Mouse (Mus musculus): ENCODE data around the gene Vsig10. TPM values are rescaled to one million over a fixed set of nuclear protein-coding genes. Genes with fewer than 3 reads are reported as not detected.

The Vsig10 gene
- polyA plus RNA-seq, 1 experiment = 5.2 TPM

DNA sequence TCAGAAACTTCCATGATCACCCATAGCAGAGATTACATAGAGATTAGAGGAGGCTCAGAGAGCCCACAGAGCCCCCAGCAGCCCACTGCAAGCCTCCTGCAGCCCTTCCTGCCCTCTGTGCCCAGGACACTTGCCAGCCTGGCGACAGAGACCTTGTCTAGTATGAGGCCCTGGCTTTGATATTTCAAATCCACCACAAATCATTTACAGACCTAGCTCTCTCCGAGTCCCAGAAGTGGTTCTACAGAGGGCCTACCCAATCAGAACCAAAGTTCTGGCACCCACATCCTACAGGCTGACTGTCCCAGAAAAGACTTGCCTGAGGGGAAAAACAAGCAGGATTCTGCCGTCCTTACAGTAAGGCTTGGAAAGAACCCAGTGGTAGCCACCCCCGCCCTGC, 33.6 kb upstream of the Vsig10 start:
- Histone ChIP-seq H3K79me2 (ENCODE audit: control insufficient read depth, insufficient read depth) (peaks cover 37% of the 10 kb centered on the region), H3K4me3 (ENCODE audit: insufficient read depth, poor library complexity, severe bottlenecking) (no peak overlapping the region), H3ac (ENCODE audit: control insufficient read depth, insufficient read length, low read depth) (no peak overlapping the region), H3K36me3 (ENCODE audit: control insufficient read depth, insufficient read depth) (peaks cover 34% of the 10 kb centered on the region), H3K79me3 (ENCODE audit: low read depth) (peaks cover 30% of the 10 kb centered on the region), H3K27me3 (ENCODE audit: control insufficient read depth, insufficient read depth, insufficient read length) (no peaks in the 10 kb centered on the region)
- no peak for TF ChIP-seq MYOD1 (IDR thresholded peaks at IDR 0.05; ENCODE audit: control insufficient read depth, insufficient read length, low read depth)
- no peak for TF ChIP-seq MYOG (IDR thresholded peaks at IDR 0.05; ENCODE audit: control insufficient read depth, extremely low read depth, insufficient read length)
- no peak for TF ChIP-seq CTCF (IDR thresholded peaks at IDR 0.05; ENCODE audit: control insufficient read depth, insufficient read depth, insufficient read length)
- no peak for TF ChIP-seq MAX (IDR thresholded peaks at IDR 0.05)
- TF ChIP-seq CEBPB (IDR thresholded peaks at IDR 0.05; ENCODE audit: low read depth) = no peak
- no peak for TF ChIP-seq FOSL1 (IDR thresholded peaks at IDR 0.05; ENCODE audit: insufficient read depth, low read length, poor library complexity, severe bottlenecking)
- TF ChIP-seq USF1 (IDR thresholded peaks at IDR 0.05; ENCODE audit: low read depth) = no peak

DNA sequence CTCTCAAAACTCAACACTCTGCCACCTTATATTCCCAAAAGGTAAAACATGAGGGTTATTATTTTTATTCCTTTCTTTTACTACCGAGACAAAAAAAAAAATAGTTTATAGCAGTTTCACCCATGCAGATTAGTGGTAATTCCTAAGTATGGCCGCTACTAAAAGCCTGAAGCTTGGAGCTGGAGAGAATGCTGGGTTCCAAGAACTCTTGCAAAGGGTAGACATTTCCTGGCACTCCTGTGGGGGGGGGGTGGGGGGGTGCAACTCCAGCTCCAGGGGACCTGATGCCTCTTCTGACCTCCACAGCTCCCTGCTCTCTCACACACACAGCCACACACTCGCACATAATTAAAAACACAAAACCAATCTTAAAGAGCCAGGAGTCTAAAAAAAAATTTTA, 32.6 kb upstream of the Vsig10 start:
- H3K79me2 ChIP-seq (ENCODE audit: control insufficient read depth, insufficient read depth) = peaks cover 37% of the 10 kb centered on the region
- peaks cover 30% of the 10 kb centered on the region for H3K79me3 ChIP-seq (ENCODE audit: low read depth)
- TF ChIP-seq MAX (IDR thresholded peaks at IDR 0.05) (no peak), FOSL1 (IDR thresholded peaks at IDR 0.05; ENCODE audit: insufficient read depth, low read length, poor library complexity, severe bottlenecking) (no peak), USF1 (IDR thresholded peaks at IDR 0.05; ENCODE audit: low read depth) (no peak), CEBPB (IDR thresholded peaks at IDR 0.05; ENCODE audit: low read depth) (no peak)
- H3K4me3 ChIP-seq (ENCODE audit: insufficient read depth, poor library complexity, severe bottlenecking) = peak overlapping the region; percentile 63
- H3K27me3 ChIP-seq (ENCODE audit: control insufficient read depth, insufficient read depth, insufficient read length) = no peaks in the 10 kb centered on the region
- peak overlapping the region; percentile 82 for H3ac ChIP-seq (ENCODE audit: control insufficient read depth, insufficient read length, low read depth)
- peaks cover 32% of the 10 kb centered on the region for H3K36me3 ChIP-seq (ENCODE audit: control insufficient read depth, insufficient read depth)

DNA sequence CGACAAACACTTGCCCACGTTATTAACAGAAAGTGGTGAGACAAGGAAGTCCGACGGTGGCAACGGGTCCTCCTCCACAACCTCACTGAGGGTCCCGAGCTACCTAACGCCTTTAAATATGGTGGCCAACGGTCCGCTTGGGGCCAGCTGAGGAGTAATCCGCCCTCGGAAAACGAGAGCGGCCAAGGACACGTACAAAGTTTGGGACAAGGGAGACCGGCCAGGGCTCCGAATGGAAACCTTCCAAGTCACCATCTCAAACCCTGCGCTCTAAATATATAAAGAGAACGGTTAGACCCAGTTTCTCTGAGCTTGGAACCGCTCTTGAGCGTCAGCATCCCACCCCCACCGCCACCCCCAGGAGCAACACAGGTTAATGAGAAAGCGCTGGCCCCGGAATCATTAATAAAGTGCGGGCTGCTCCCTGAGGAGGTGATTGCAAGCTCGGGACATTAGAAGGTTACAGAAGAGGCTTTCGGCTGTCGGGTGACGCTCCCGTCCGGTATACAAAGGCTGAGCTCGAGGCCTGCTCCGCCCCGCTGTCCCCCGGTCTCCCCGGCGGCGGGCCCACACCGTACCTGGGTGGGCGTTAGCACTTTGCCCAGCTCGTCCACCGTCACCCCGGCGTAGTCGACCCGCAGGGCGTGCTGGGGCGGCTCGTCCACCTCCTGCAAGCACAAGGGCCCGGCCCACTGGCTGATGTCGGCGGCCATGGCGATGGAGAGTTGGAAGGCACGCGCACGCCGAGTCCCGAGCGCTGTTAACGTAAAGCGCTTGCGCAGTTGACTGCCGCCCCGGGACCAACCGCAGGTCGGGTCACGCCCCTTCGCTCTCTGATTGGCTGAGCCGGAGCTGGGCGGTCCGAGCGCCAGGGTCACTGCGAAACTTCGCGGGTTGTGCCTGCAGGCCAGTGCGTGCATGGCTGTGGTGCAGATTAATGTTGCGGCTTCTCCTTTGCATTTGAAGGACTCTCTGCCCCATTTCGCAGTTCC, 31.8 kb upstream of the Vsig10 start, which contains the start of gene Pebp1:
Pebp1 (minus strand) TSS at position 795 of the 992 bp plus-strand sequence.
- TF ChIP-seq MAX (IDR thresholded peaks at IDR 0.05) (peak; percentile 92), MYOG (IDR thresholded peaks at IDR 0.05; ENCODE audit: control insufficient read depth, extremely low read depth, insufficient read length) (no peak)

DNA sequence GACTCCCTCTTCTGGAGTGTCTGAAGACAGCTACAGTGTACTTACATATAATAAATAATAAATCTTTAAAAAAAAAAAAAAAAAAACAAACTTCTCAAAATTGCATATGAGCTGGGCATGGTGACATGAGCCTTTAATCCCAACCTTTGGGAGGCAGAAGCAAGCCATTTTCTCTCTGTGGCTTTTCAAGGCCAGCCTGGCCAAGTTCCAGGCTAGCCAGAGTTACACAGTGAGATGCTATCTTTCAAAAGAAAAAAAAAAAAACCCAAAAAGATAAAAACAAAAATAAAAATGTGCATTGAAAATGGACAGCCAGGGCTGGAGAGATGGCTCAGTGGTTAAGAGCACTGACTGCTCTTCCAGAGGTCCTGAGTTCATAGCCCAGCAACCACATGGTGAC, 29.2 kb upstream of the Vsig10 start:
- Histone ChIP-seq H3K27me3 (ENCODE audit: control insufficient read depth, insufficient read depth, insufficient read length) (no peaks in the 10 kb centered on the region), H3K79me3 (ENCODE audit: low read depth) (peaks cover 24% of the 10 kb centered on the region), H3K36me3 (ENCODE audit: control insufficient read depth, insufficient read depth) (peaks cover 8% of the 10 kb centered on the region), H3ac (ENCODE audit: control insufficient read depth, insufficient read length, low read depth) (no peak overlapping the region), H3K79me2 (ENCODE audit: control insufficient read depth, insufficient read depth) (peaks cover 27% of the 10 kb centered on the region), H3K4me3 (ENCODE audit: insufficient read depth, poor library complexity, severe bottlenecking) (no peak overlapping the region)
- TF ChIP-seq FOSL1 (IDR thresholded peaks at IDR 0.05; ENCODE audit: insufficient read depth, low read length, poor library complexity, severe bottlenecking) = no peak

More for the DNA sequence above, 31.8 kb upstream of the Vsig10 start, which contains the start of gene Pebp1:
- no peaks in the 10 kb centered on the region for H3K27me3 ChIP-seq (ENCODE audit: control insufficient read depth, insufficient read depth, insufficient read length)
- H3K4me3 ChIP-seq (ENCODE audit: insufficient read depth, poor library complexity, severe bottlenecking) = peak within 1 kb of the TSS; percentile 63
- peaks cover 30% of the 10 kb centered on the region for H3K79me3 ChIP-seq (ENCODE audit: low read depth)
- H3K36me3 ChIP-seq (ENCODE audit: control insufficient read depth, insufficient read depth) = peaks cover 24% of the 10 kb centered on the region
- peak within 1 kb of the TSS; percentile 82 for H3ac ChIP-seq (ENCODE audit: control insufficient read depth, insufficient read length, low read depth)
- H3K79me2 ChIP-seq (ENCODE audit: control insufficient read depth, insufficient read depth) = peaks cover 37% of the 10 kb centered on the region

DNA sequence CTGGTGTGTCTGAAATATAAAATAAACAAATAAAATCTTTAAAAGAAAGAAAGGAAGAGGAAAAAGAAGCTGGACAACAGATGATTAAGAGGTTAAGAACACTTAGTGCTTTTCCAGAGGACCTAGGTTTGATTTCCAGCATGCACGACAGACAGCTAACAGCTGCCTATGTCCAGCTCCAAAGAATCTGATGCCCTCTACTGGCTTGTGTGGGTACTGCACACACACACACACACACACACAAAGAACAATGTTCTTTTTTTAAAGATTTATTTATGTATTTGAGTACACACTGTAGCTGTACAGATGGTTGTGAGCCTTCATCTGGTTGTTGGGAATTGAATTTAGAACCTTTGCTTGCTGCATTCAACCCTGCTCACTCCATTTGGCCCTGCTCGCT, 28.8 kb upstream of the Vsig10 start:
- Histone ChIP-seq H3ac (ENCODE audit: control insufficient read depth, insufficient read length, low read depth) (no peak overlapping the region), H3K4me3 (ENCODE audit: insufficient read depth, poor library complexity, severe bottlenecking) (no peak overlapping the region), H3K27me3 (ENCODE audit: control insufficient read depth, insufficient read depth, insufficient read length) (no peaks in the 10 kb centered on the region), H3K36me3 (ENCODE audit: control insufficient read depth, insufficient read depth) (peaks cover 4% of the 10 kb centered on the region), H3K79me3 (ENCODE audit: low read depth) (peaks cover 20% of the 10 kb centered on the region), H3K79me2 (ENCODE audit: control insufficient read depth, insufficient read depth) (peaks cover 23% of the 10 kb centered on the region)
- no peak for TF ChIP-seq FOSL1 (IDR thresholded peaks at IDR 0.05; ENCODE audit: insufficient read depth, low read length, poor library complexity, severe bottlenecking)
- TF ChIP-seq CEBPB (IDR thresholded peaks at IDR 0.05; ENCODE audit: low read depth) = no peak
- no peak for TF ChIP-seq CTCF (IDR thresholded peaks at IDR 0.05; ENCODE audit: control insufficient read depth, insufficient read depth, insufficient read length)
- TF ChIP-seq MYOD1 (IDR thresholded peaks at IDR 0.05; ENCODE audit: control insufficient read depth, insufficient read length, low read depth) = no peak
- no peak for TF ChIP-seq MAX (IDR thresholded peaks at IDR 0.05)
- no peak for TF ChIP-seq USF1 (IDR thresholded peaks at IDR 0.05; ENCODE audit: low read depth)
- TF ChIP-seq MYOG (IDR thresholded peaks at IDR 0.05; ENCODE audit: control insufficient read depth, extremely low read depth, insufficient read length) = no peak

DNA sequence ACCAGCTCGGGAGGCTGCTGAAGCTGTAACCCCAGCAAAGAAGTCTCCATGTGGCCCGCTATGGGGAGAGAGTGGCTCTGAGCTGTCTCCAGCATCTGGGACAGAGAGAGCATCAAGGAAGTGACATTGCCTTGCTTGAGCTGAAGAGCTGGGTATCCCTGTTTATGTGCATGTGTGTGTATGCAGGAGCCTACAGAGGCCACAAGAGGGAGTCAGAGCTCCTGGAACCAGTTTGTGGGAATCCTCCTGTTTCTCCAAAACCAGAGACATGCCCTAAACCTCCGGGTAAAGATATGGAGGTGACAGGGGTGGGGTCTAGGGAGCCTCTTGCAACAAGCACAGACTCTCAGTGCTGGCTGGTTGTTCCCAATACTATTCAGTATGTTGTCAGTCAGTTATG, 27.6 kb upstream of the Vsig10 start:
- Histone ChIP-seq H3K79me3 (ENCODE audit: low read depth) (peaks cover 9% of the 10 kb centered on the region), H3K79me2 (ENCODE audit: control insufficient read depth, insufficient read depth) (peaks cover 10% of the 10 kb centered on the region), H3K36me3 (ENCODE audit: control insufficient read depth, insufficient read depth) (no peaks in the 10 kb centered on the region), H3ac (ENCODE audit: control insufficient read depth, insufficient read length, low read depth) (no peak overlapping the region), H3K4me3 (ENCODE audit: insufficient read depth, poor library complexity, severe bottlenecking) (no peak overlapping the region), H3K27me3 (ENCODE audit: control insufficient read depth, insufficient read depth, insufficient read length) (no peaks in the 10 kb centered on the region)
- TF ChIP-seq CEBPB (IDR thresholded peaks at IDR 0.05; ENCODE audit: low read depth) (no peak), MAX (IDR thresholded peaks at IDR 0.05) (no peak), USF1 (IDR thresholded peaks at IDR 0.05; ENCODE audit: low read depth) (no peak), MYOD1 (IDR thresholded peaks at IDR 0.05; ENCODE audit: control insufficient read depth, insufficient read length, low read depth) (no peak), CTCF (IDR thresholded peaks at IDR 0.05; ENCODE audit: control insufficient read depth, insufficient read depth, insufficient read length) (no peak), FOSL1 (IDR thresholded peaks at IDR 0.05; ENCODE audit: insufficient read depth, low read length, poor library complexity, severe bottlenecking) (no peak), MYOG (IDR thresholded peaks at IDR 0.05; ENCODE audit: control insufficient read depth, extremely low read depth, insufficient read length) (no peak)
